Mouse (Mus musculus): ENCODE measurements around the gene Pkib. TPM values are rescaled to one million over a fixed set of nuclear protein-coding genes. Genes with fewer than 3 reads are reported as not detected.
A peak's percentile ranks its signal among the peaks of the same experiment; 100 is the strongest.

The Pkib gene
- polyA plus RNA-seq, 1 experiment from 2014 or later = 3.6 TPM

DNA sequence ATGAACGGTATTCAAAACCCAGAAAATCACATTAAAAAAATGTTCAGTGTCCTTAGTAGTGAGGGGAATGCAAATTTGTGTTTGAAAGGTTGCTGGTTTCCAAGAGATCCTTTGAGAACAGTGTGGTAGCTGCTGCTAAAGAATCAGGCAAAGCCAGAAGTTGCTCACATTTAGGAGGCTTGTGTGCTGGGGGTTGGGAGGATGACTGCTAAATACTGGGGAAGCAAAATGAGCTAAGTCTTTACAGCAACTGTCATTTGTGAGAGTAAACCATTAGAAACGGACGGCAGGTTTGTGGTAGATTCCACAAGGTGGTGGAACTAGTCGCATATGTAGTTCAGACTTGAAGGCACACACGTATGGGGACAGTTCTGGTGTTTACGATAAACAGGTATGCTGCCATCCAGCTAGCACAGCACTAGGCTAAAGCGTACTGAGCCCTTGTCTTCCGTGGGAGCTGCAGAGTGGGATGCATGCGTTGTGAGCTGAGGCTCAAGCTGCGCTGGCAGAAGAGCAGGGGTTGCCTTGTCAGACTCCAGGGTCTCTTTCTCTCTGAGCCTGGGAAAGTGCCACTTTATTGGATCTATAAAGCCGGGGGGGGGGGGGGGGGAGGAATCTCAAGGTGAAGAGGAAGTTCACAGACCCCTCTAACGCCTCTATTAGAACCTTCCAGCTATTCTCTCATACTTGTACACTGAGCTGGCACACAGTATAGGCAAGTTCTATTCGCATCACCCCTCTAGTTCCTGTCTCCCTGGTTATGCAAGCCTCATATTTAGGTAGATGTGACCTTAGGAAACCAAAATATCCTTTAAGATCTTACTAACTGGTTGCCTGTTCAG, 151.7 kb downstream of the Pkib start:
- H3K36me3 ChIP-seq (ENCODE audit: control insufficient read depth, insufficient read depth, low read length) = no peaks in the 10 kb centered on the region
- peak overlapping the region; percentile 83 for H3K27ac ChIP-seq (replicated peaks; ENCODE audit: low read depth, low read length)
- peak; percentile 57; the same call in 1 of the 2 replicates for ATAC-seq (ENCODE audit: low FRiP score, low TSS enrichment)
- peaks cover 20% of the 10 kb centered on the region; the same call in 1 of the 2 replicates for H3K4me1 ChIP-seq (ENCODE audit: control insufficient read depth, insufficient read depth, low read length)
- DNase-seq = peak; percentile 63
- H3K27me3 ChIP-seq (ENCODE audit: control insufficient read depth, insufficient read depth, low read length) = no peaks in the 10 kb centered on the region
- WGBS = 5% methylated on average over 13 of the region's 13 CpGs
- 0 out of 2 replicates have a peak overlapping the region, but pooled peaks have one; percentile 7 for H3K4me3 ChIP-seq (replicated peaks; ENCODE audit: low read depth, low read length)
- no peaks in the 10 kb centered on the region for H3K9me3 ChIP-seq (ENCODE audit: control insufficient read depth, low read length)
- H3K4me2 ChIP-seq (ENCODE audit: low read length) = peak overlapping the region; percentile 53
- H3K9ac ChIP-seq (replicated peaks; ENCODE audit: low read length) = peak overlapping the region; percentile 21

GRCm38 (mm10) chr10:57784131-57784875, 152.5 kb downstream of the Pkib start:
- 0% methylated on average over 7 of the region's 7 CpGs for WGBS
- H3K4me3 ChIP-seq (replicated peaks; ENCODE audit: low read depth, low read length) = peak overlapping the region; percentile 33
- no peaks in the 10 kb centered on the region for H3K36me3 ChIP-seq (ENCODE audit: control insufficient read depth, insufficient read depth, low read length)
- H3K4me1 ChIP-seq (ENCODE audit: control insufficient read depth, insufficient read depth, low read length) = peaks cover 20% of the 10 kb centered on the region; the same call in 1 of the 2 replicates
- peak; percentile 93 for DNase-seq
- peak overlapping the region; percentile 83 for H3K27ac ChIP-seq (replicated peaks; ENCODE audit: low read depth, low read length)
- H3K9me3 ChIP-seq (ENCODE audit: control insufficient read depth, low read length) = no peaks in the 10 kb centered on the region
- H3K4me2 ChIP-seq (ENCODE audit: low read length) = peak overlapping the region; percentile 53
- peak; percentile 90 for ATAC-seq (ENCODE audit: low FRiP score, low TSS enrichment)
- H3K27me3 ChIP-seq (ENCODE audit: control insufficient read depth, insufficient read depth, low read length) = no peaks in the 10 kb centered on the region
- peak overlapping the region; percentile 45 for H3K9ac ChIP-seq (replicated peaks; ENCODE audit: low read length)

DNA sequence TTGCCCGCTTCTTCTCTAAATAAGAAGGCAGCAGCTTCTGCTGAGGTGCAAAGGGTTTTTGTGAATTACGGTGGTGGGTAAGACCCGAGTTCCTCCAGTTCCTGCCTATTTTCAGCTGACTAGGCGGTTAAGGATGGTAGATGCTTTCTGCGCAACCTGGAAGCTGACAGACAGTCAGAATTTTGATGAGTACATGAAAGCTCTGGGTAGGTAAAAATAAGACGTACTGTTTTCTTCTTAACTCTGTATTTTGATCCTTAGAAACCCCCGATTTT, 153.0 kb downstream of the Pkib start, which contains the start of gene Fabp7:
TSS of gene Fabp7 (plus strand) at position 6 of the 275 bp plus-strand sequence.
- ATAC-seq (ENCODE audit: low FRiP score, low TSS enrichment) (no peak; the same call in 1 of the 2 replicates), DNase-seq (no peak)
- WGBS = 2% methylated on average over 7 of the region's 7 CpGs
- peaks cover 20% of the 10 kb centered on the region; the same call in 1 of the 2 replicates for H3K4me1 ChIP-seq (ENCODE audit: control insufficient read depth, insufficient read depth, low read length)
- peak within 1 kb of the TSS; percentile 53 for H3K4me2 ChIP-seq (ENCODE audit: low read length)
- H3K36me3 ChIP-seq (ENCODE audit: control insufficient read depth, insufficient read depth, low read length) = no peaks in the 10 kb centered on the region
- no peaks in the 10 kb centered on the region for H3K27me3 ChIP-seq (ENCODE audit: control insufficient read depth, insufficient read depth, low read length)
- peak within 1 kb of the TSS; percentile 33 for H3K4me3 ChIP-seq (replicated peaks; ENCODE audit: low read depth, low read length)
- H3K27ac ChIP-seq (replicated peaks; ENCODE audit: low read depth, low read length) = peak within 1 kb of the TSS; percentile 83
- H3K9ac ChIP-seq (replicated peaks; ENCODE audit: low read length) = peak within 1 kb of the TSS; percentile 45
- H3K9me3 ChIP-seq (ENCODE audit: control insufficient read depth, low read length) = no peaks in the 10 kb centered on the region

- Histone ChIP-seq H3K36me3 (ENCODE audit: control insufficient read depth, insufficient read depth, low read length) (no peaks in the 10 kb centered on the region), H3K4me2 (ENCODE audit: low read length) (peak overlapping the region; percentile 53), H3K9me3 (ENCODE audit: control insufficient read depth, low read length) (no peaks in the 10 kb centered on the region), H3K4me3 (replicated peaks; ENCODE audit: low read depth, low read length) (peak overlapping the region; percentile 33), H3K27ac (replicated peaks; ENCODE audit: low read depth, low read length) (peak overlapping the region; percentile 83), H3K27me3 (ENCODE audit: control insufficient read depth, insufficient read depth, low read length) (no peaks in the 10 kb centered on the region), H3K9ac (replicated peaks; ENCODE audit: low read length) (peak overlapping the region; percentile 45), H3K4me1 (ENCODE audit: control insufficient read depth, insufficient read depth, low read length) (peaks cover 20% of the 10 kb centered on the region; the same call in 1 of the 2 replicates)
- ATAC-seq (ENCODE audit: low FRiP score, low TSS enrichment) (no peak), DNase-seq (peak; percentile 10)
- WGBS = 11% methylated on average over 2 of the region's 2 CpGs
These were observed 153.8 kb downstream of the Pkib start for GRCm38 (mm10) chr10:57785552-57785951.

Other genes with a start within 250 kb of the Pkib start
- 68.2 and 71.4 TPM in 2 replicates for gene Hsf2, start 145.6 kb upstream of the Pkib start, polyA plus RNA-seq (2014; fragmentation: Nextera tagmentation; extraction: Ambion mirVana)
- gene Serinc1, start 99.5 kb upstream of the Pkib start, polyA plus RNA-seq (2014; fragmentation: Nextera tagmentation; extraction: Ambion mirVana) = 387 and 476 TPM in 2 replicates
- gene Fabp7, start 152.9 kb downstream of the Pkib start, polyA plus RNA-seq (2014; fragmentation: Nextera tagmentation; extraction: Ambion mirVana) = 1,508 and 1,932 TPM in 2 replicates
- 16.6 and 18.7 TPM in 2 replicates for gene Smpdl3a, start 162.4 kb downstream of the Pkib start, polyA plus RNA-seq (2014; fragmentation: Nextera tagmentation; extraction: Ambion mirVana)

All from midbrain, embryonic 14.5 days (tissue).